Mouse (Mus musculus): ENCODE measurements around the gene Pcdh9. TPM values are rescaled to one million over a fixed set of nuclear protein-coding genes. Genes with fewer than 3 reads are reported as not detected.

The Pcdh9 gene
- total RNA-seq, 4 experiments from 2014 or later: 0.78 to 2.6 (median 1.8) TPM

GRCm38 (mm10) chr14:93182606-93183491, 707.6 kb downstream of the Pcdh9 start:
- DNase-seq (ENCODE audit: low spot score): no peak

- DNase-seq (ENCODE audit: low spot score): no peak
Observed at GRCm38 (mm10) chr14:93169201-93169600, 721.3 kb downstream of the Pcdh9 start.

GRCm38 (mm10) chr14:93168367-93168766, 722.1 kb downstream of the Pcdh9 start:
- DNase-seq (ENCODE audit: low spot score): no peak

- DNase-seq (ENCODE audit: low spot score): no peak
Observed at GRCm38 (mm10) chr14:93143414-93143813, 747.1 kb downstream of the Pcdh9 start.

- no peak for DNase-seq (ENCODE audit: low spot score)
Observed at GRCm38 (mm10) chr14:93142076-93142475, 748.4 kb downstream of the Pcdh9 start.

- DNase-seq (ENCODE audit: low spot score): no peak
Observed at GRCm38 (mm10) chr14:93126993-93127392, 763.5 kb downstream of the Pcdh9 start.

GRCm38 (mm10) chr14:93102755-93103154, 787.7 kb downstream of the Pcdh9 start:
- no peak for DNase-seq (ENCODE audit: low spot score)

- DNase-seq (ENCODE audit: low spot score): no peak
Observed at GRCm38 (mm10) chr14:93095081-93095480, 795.4 kb downstream of the Pcdh9 start.

- no peak for DNase-seq (ENCODE audit: low spot score)
Observed at GRCm38 (mm10) chr14:93092806-93093205, 797.7 kb downstream of the Pcdh9 start.

GRCm38 (mm10) chr14:93085646-93086045, 804.8 kb downstream of the Pcdh9 start:
- no peak for DNase-seq (ENCODE audit: low spot score)

GRCm38 (mm10) chr14:93083140-93083539, 807.3 kb downstream of the Pcdh9 start:
- DNase-seq (ENCODE audit: low spot score): no peak

- DNase-seq (ENCODE audit: low spot score): no peak
Observed at GRCm38 (mm10) chr14:93080910-93081309, 809.6 kb downstream of the Pcdh9 start.

- no peak for DNase-seq (ENCODE audit: low spot score)
Observed at GRCm38 (mm10) chr14:93075761-93076160, 814.7 kb downstream of the Pcdh9 start.

- DNase-seq (ENCODE audit: low spot score): no peak
Observed at GRCm38 (mm10) chr14:93072346-93072745, 818.1 kb downstream of the Pcdh9 start.

GRCm38 (mm10) chr14:93070140-93070539, 820.3 kb downstream of the Pcdh9 start:
- DNase-seq (ENCODE audit: low spot score): no peak

GRCm38 (mm10) chr14:93067411-93068336, 822.8 kb downstream of the Pcdh9 start:
- DNase-seq (ENCODE audit: low spot score): no peak

GRCm38 (mm10) chr14:93066732-93067410, 823.6 kb downstream of the Pcdh9 start:
- DNase-seq (ENCODE audit: low spot score): no peak

GRCm38 (mm10) chr14:93061824-93062620, 828.5 kb downstream of the Pcdh9 start:
- no peak for DNase-seq (ENCODE audit: low spot score)

- no peak for DNase-seq (ENCODE audit: low spot score)
Observed at GRCm38 (mm10) chr14:93058799-93059198, 831.7 kb downstream of the Pcdh9 start.

GRCm38 (mm10) chr14:93055997-93056396, 834.5 kb downstream of the Pcdh9 start:
- DNase-seq (ENCODE audit: low spot score): no peak

GRCm38 (mm10) chr14:93040591-93040990, 849.9 kb downstream of the Pcdh9 start:
- DNase-seq (ENCODE audit: low spot score): no peak

Data from heart, adult 8-10 months (tissue).